Comparison of ENCODE assay signal across 1 mouse cellular context in the genomic region with DNA sequence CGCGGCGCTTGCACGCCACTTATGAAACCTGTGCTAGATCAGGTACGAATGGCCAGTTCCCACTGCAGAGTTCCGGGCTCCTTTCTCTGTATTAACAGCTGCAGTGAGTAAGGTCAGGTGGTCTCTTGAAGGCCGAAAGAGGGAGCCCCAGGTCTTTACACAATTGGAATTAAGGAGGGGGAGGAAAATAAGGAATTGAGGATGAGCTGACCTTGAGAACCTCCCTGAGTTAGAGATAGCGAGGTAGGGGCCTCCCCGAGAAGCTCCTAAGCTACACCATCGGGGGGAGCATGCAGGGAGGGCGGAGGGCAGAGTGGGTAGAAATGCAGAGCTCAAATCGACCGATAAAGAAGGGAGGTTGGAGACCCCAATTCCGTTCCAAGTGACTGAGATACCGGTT.
TF ChIP-seq lines count a peak whose summit lies in the region.

No protein-coding gene starts in this region.

TF ChIP-seq in MEL, 35 proteins besides CTCF, POLR2A, EP300 and RAD21 (continued from another document):
- no peak for TF ChIP-seq E2F4 (IDR thresholded peaks at IDR 0.05; ENCODE audit: borderline replicate concordance, low read depth, low read length)
- TF ChIP-seq NELFE (IDR thresholded peaks at IDR 0.05; ENCODE audit: low read depth, low read length) = no peak
- peak; percentile 8; the same call in 1 of the 2 replicates for TF ChIP-seq MAZ (IDR thresholded peaks at IDR 0.05; ENCODE audit: low read depth, low read length)
- TF ChIP-seq TBP (IDR thresholded peaks at IDR 0.05; ENCODE audit: low read depth, low read length) = no peak
